Mouse (Mus musculus) limb, embryonic 15.5 days (tissue): ENCODE measurements around the gene Ssh2. TPM values are rescaled to one million over a fixed set of nuclear protein-coding genes. Genes with fewer than 3 reads are reported as not detected.

ENCODE experiments used
- ATAC-seq: fragments of 200-750 bp; cut with Nextera tagmentation; 2 replicates; pipeline ENCODE4 v1.8.0; 2017; ENCODE audit warnings: low read depth, moderate TSS enrichment; ENCODE audit not compliant: insufficient number of reproducible peaks, low FRiP score, low TSS enrichment
- H3K27ac ChIP-seq: fragments of 300-500 bp; sonication (generic); 2 replicates; pipeline ENCODE4 v1.5.1; 2015; ENCODE audit warnings: moderate library complexity, mild to moderate bottlenecking, inconsistent platforms
- H3K27me3 ChIP-seq: fragments of 300-500 bp; sonication (generic); 2 replicates; pipeline ENCODE4 v1.6.1; 2015; ENCODE audit warnings: inconsistent platforms
- H3K36me3 ChIP-seq: fragments of 300-500 bp; sonication (generic); 2 replicates; pipeline ENCODE4 v1.6.1; 2015; ENCODE audit warnings: inconsistent platforms
- H3K4me1 ChIP-seq: fragments of 300-500 bp; sonication (generic); 2 replicates; pipeline ENCODE4 v1.6.1; 2015; ENCODE audit warnings: inconsistent platforms
- H3K4me2 ChIP-seq: fragments of 300-500 bp; sonication (generic); 2 replicates; pipeline ENCODE4 v1.6.1; 2015; ENCODE audit warnings: mild to moderate bottlenecking, inconsistent platforms
- H3K4me3 ChIP-seq: fragments of 300-500 bp; sonication (generic); 2 replicates; pipeline ENCODE4 v1.5.1; 2015; ENCODE audit warnings: mild to moderate bottlenecking, inconsistent platforms
- H3K9ac ChIP-seq: fragments of 300-500 bp; sonication (generic); 2 replicates; pipeline ENCODE4 v1.6.1; 2015; ENCODE audit warnings: inconsistent platforms
- H3K9me3 ChIP-seq: fragments of 300-500 bp; sonication (generic); 2 replicates; pipeline ENCODE4 v1.6.1; 2016; ENCODE audit warnings: inconsistent platforms
- WGBS: fragments of 180-500 bp; shearing (Covaris S2); methylation state at CpG from one replicate; pipeline ENCODE4 v1.1.7; 2015; 5-methylcytosine and 5-hydroxymethylcytosine counted together
- polyA plus RNA-seq: library from polyadenylated mRNA; unstranded; fragments of >200 nt; fragmentation: Nextera tagmentation; extraction: Ambion mirVana; gene quantifications from 2 replicates; pipeline ENCODE4 v1.2.1, GENCODE M21; 2015

Ssh2 gene
- polyA plus RNA-seq, 1 experiment from 2014 or later, result 7.9 TPM

GRCm38 (mm10) chr11:77491123-77491501, 275.0 kb downstream of the Ssh2 start:
- Histone ChIP-seq H3K4me3 (peak overlapping the region; percentile 92), H3K9me3 (no peaks in the 10 kb centered on the region), H3K27ac (peak overlapping the region; percentile 93), H3K9ac (0 out of 2 replicates have a peak overlapping the region, but pooled peaks have one; percentile 5), H3K4me1 (peaks cover 88% of the 10 kb centered on the region), H3K4me2 (peak overlapping the region; percentile 91), H3K36me3 (no peaks in the 10 kb centered on the region), H3K27me3 (no peaks in the 10 kb centered on the region)
- ATAC-seq, result peak; percentile 73
- under 1% methylated on average over 13 of the region's 13 CpGs for WGBS

DNA sequence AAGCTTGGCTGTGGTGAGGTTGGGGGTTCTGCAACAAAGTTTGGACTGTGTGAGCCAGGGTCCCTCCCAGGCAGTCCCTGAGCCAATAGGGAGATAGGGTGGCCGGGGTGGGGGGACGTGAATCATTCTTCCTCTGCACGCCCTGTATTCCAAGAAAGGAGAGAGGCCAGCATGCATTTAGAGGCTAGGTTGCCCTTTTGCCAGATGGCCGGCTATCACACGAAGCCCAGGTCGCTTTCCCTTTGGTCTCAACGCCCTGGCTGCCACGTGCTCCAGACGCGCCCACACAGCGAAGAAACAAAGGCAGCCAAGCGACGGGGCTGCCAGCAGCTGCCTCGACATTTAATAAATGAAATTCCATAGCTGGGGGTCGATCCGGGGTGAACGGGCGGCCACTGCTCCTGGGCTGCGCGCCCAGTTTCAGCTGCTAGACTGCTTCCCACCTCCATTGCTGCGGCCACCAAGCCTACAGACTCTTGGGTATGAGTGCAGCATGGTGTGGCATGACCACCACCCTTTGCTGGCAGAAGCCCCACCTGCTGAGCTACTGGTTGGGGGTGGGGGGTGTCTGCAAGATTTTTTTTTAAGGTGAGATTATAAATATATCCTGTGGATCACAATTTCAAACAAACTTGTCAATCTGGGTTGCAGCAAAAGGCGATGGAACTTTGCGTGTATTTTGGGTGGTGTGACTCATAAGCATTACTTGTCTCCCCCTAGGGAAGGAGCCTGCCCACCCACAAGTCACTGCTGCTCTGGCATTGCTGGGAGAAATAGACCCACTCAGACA, 275.6 kb downstream of the Ssh2 start:
- Histone ChIP-seq H3K27ac (peak overlapping the region; percentile 93), H3K27me3 (no peaks in the 10 kb centered on the region), H3K4me2 (peak overlapping the region; percentile 91), H3K36me3 (no peaks in the 10 kb centered on the region), H3K4me3 (peak overlapping the region; percentile 92), H3K9me3 (no peaks in the 10 kb centered on the region), H3K4me1 (peaks cover 85% of the 10 kb centered on the region), H3K9ac (peak overlapping the region; percentile 28; the same call in 1 of the 2 replicates)
- peak; percentile 80 for ATAC-seq
- WGBS, result 0% methylated on average over 23 of the region's 23 CpGs

- Histone ChIP-seq H3K9ac (peak overlapping the region; percentile 89), H3K4me2 (peak overlapping the region; percentile 91), H3K4me1 (peaks cover 85% of the 10 kb centered on the region), H3K36me3 (no peaks in the 10 kb centered on the region), H3K27me3 (no peaks in the 10 kb centered on the region), H3K4me3 (peak overlapping the region; percentile 92), H3K27ac (peak overlapping the region; percentile 93), H3K9me3 (no peaks in the 10 kb centered on the region)
- under 1% methylated on average over 14 of the region's 18 CpGs for WGBS
- ATAC-seq, result no peak
Measured at GRCm38 (mm10) chr11:77492311-77492871, 276.3 kb downstream of the Ssh2 start.

- peak; percentile 70; the same call in 1 of the 2 replicates for ATAC-seq
- H3K9me3 ChIP-seq, result no peaks in the 10 kb centered on the region
- H3K27me3 ChIP-seq, result no peaks in the 10 kb centered on the region
- peak overlapping the region; percentile 91 for H3K4me2 ChIP-seq
- under 1% methylated on average over 28 of the region's 32 CpGs for WGBS
- H3K36me3 ChIP-seq, result no peaks in the 10 kb centered on the region
- H3K4me1 ChIP-seq, result peaks cover 85% of the 10 kb centered on the region
- peak overlapping the region; percentile 93 for H3K27ac ChIP-seq
- peak overlapping the region; percentile 89 for H3K9ac ChIP-seq
- H3K4me3 ChIP-seq, result peak overlapping the region; percentile 92
Measured at GRCm38 (mm10) chr11:77492911-77493332, 276.8 kb downstream of the Ssh2 start.

- 1% methylated on average over 64 of the region's 74 CpGs for WGBS
- no peak for ATAC-seq
Measured at GRCm38 (mm10) chr11:77493512-77494343, 277.6 kb downstream of the Ssh2 start, which contains the start of gene Git1. Git1 (plus strand) TSS chr11:77493562.

DNA sequence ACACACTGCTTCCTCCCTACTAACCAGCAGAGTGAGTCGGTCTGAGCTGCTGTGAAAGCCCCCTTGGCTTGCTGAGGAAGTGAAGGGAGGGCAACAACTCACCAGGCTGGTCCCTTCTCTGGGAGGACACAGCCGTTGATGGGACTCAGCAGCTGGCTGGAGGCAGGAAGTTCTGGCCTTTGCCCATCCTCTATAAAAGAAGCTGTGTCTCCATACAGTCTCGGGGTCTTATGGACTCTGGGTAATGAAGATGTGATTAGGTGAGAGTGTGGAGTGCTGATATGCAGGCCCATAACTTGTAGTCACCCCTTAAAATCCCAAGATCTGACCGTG, 278.2 kb downstream of the Ssh2 start:
- Histone ChIP-seq H3K9me3 (no peaks in the 10 kb centered on the region), H3K4me1 (peaks cover 78% of the 10 kb centered on the region), H3K27me3 (no peaks in the 10 kb centered on the region), H3K9ac (peak overlapping the region; percentile 89), H3K4me2 (peak overlapping the region; percentile 92), H3K27ac (peak overlapping the region; percentile 93), H3K4me3 (peak overlapping the region; percentile 92), H3K36me3 (peaks cover 2% of the 10 kb centered on the region)
- WGBS, result 18% methylated on average over 4 of the region's 4 CpGs
- no peak for ATAC-seq

More at GRCm38 (mm10) chr11:77493512-77494343, 277.6 kb downstream of the Ssh2 start, which contains the start of gene Git1:
- H3K4me2 ChIP-seq, result peak within 1 kb of the TSS; percentile 92
- no peaks in the 10 kb centered on the region for H3K9me3 ChIP-seq
- H3K27me3 ChIP-seq, result no peaks in the 10 kb centered on the region
- H3K36me3 ChIP-seq, result no peaks in the 10 kb centered on the region
- peak within 1 kb of the TSS; percentile 89 for H3K9ac ChIP-seq
- H3K4me3 ChIP-seq, result peak within 1 kb of the TSS; percentile 92
- H3K27ac ChIP-seq, result peak within 1 kb of the TSS; percentile 93
- peaks cover 84% of the 10 kb centered on the region for H3K4me1 ChIP-seq

DNA sequence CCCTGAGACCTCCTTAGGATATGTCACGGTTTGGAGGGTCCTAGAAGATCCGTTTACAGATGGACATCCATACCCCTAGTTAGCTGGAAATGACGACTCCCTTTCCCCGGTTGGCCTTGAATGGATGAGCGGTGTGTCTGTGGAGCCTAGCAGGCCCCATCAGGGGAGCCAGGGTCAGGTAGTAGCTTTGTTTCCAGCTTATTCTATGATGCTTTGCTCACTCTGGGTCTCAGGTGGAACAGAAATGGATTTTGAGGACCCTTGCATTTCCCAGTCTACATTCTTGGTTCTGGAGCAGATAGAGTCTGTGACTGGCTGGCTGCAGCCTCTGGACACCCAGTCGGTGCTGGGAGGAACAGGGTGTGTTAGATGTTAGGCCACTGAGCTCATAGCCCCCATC, 278.7 kb downstream of the Ssh2 start:
- H3K27ac ChIP-seq, result no peak overlapping the region
- H3K9me3 ChIP-seq, result no peaks in the 10 kb centered on the region
- H3K4me3 ChIP-seq, result peak overlapping the region; percentile 92
- peaks cover 6% of the 10 kb centered on the region for H3K36me3 ChIP-seq
- H3K9ac ChIP-seq, result no peak overlapping the region; the same call in 1 of the 2 replicates
- H3K27me3 ChIP-seq, result no peaks in the 10 kb centered on the region
- WGBS, result 71% methylated on average over 6 of the region's 6 CpGs
- ATAC-seq, result no peak
- H3K4me2 ChIP-seq, result peak overlapping the region; percentile 92; the same call in 1 of the 2 replicates
- peaks cover 78% of the 10 kb centered on the region for H3K4me1 ChIP-seq

DNA sequence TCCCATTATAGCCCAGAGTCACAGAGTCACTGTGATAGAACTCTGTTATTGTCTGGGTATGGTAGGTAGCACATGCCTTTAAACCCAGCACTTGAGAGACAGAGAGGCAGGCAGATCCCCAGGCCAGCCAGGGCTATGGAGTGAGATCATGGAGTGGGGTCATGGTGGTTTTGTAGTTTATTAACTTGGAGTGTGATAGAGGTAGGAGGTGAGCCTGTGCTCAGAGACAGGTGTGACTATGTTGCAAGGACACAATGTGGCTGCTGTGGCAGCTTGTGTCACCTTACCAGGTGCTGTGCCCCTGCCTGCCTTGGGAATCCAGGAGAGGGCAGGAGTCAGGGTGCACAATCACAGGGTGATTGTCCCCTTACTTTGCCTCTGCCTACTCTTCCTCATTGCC, 279.4 kb downstream of the Ssh2 start:
- Histone ChIP-seq H3K9me3 (no peaks in the 10 kb centered on the region), H3K27me3 (no peaks in the 10 kb centered on the region), H3K4me3 (no peak overlapping the region), H3K36me3 (peaks cover 14% of the 10 kb centered on the region), H3K4me2 (no peak overlapping the region), H3K9ac (no peak overlapping the region; the same call in 1 of the 2 replicates), H3K27ac (no peak overlapping the region), H3K4me1 (peaks cover 77% of the 10 kb centered on the region)
- no peak for ATAC-seq

DNA sequence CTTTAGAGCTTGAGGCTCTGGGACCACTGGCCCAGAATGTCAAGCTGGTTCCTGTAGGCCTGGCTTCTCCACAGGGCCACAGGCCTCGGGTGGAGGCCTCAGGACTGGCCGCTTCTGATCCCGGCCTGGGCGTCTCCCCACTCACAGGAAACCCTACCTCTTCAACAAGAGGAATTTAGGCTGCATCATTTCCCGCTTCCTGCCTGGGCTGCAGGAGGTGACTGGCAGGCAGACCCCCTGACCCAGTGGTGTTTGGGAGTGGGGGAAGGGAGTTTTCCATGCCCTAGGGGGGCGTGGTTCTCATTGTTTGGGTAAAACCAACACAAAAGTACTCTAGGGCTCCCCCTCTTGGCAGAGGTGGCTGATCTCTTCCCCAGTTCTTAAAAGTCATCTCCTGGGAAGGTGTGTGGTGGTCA, 281.3 kb downstream of the Ssh2 start:
- peaks cover 67% of the 10 kb centered on the region for H3K4me1 ChIP-seq

DNA sequence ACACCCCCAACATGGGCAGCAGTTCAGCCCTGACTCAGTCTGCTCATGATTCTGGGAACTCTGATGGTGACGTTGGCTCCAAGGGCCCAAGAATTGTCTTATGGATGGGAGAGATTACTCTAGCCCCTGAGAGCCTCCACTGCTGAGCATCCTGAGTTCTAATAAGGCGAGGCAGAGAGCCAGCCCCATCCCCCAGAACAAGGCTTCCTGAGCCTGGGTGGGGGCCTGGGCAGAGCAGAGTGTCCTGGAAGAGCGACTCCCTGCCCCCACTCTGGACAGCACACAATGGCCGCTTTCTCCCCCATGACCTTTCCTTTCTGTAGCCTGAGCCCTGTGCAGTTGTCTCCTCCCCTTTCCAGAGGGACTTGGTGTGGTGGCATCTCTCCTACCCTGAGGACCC, 281.8 kb downstream of the Ssh2 start:
- Histone ChIP-seq H3K36me3 (peaks cover 27% of the 10 kb centered on the region), H3K27me3 (no peaks in the 10 kb centered on the region)
- 73% methylated on average over 4 of the region's 4 CpGs for WGBS

More for the DNA sequence above, 281.3 kb downstream of the Ssh2 start:
- Histone ChIP-seq H3K27ac (peak overlapping the region; percentile 65), H3K27me3 (no peaks in the 10 kb centered on the region), H3K4me2 (no peak overlapping the region), H3K36me3 (peaks cover 22% of the 10 kb centered on the region), H3K9ac (no peak overlapping the region), H3K9me3 (no peaks in the 10 kb centered on the region), H3K4me3 (no peak overlapping the region)
- WGBS, result 36% methylated on average over 6 of the region's 6 CpGs
- no peak for ATAC-seq

DNA sequence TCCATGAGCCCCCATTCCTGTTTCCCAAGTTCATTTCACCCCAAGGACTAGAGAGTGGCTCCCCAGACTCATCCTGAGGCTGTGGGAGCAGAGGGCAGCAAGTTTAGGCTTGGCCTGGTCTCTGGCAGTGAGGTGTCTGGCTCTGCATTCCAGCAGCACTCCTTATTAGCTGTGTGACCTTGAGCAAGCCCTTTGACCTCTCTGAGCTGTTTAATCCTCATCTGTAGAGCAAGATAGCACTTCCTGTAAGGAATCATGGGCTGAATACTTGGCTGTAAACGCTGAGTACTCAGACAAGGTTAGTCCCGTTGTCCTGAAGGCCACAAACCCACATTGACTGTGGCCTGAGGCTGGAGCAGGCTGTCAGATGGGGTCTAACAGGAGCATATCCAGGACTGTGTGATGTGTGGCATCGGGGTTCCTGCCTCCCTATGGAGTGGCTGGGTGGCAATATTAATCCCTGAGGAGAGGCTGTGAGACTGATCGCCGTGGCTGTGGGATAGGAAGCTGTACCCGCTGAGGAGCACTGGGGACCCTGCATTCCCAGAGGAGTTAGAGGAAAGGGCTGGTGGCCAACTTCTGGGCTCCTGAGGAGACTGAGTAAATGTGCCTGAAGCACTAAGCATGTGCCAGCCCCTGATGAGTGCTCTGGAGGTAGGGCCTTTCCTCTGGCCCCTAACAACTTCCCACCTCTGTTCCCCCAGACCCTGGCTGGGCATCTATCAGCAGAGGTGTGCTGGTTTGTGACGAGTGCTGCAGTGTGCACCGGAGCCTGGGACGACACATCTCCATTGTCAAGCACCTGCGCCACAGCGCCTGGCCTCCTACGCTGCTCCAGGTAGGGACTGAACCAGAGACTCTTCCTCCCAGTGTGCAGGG, 282.4 kb downstream of the Ssh2 start:
- Histone ChIP-seq H3K9me3 (no peaks in the 10 kb centered on the region), H3K4me1 (peaks cover 72% of the 10 kb centered on the region), H3K4me3 (no peak overlapping the region), H3K36me3 (peaks cover 34% of the 10 kb centered on the region), H3K27ac (peak overlapping the region; percentile 43; the same call in 1 of the 2 replicates), H3K9ac (no peak overlapping the region), H3K4me2 (no peak overlapping the region), H3K27me3 (no peaks in the 10 kb centered on the region)
- 76% methylated on average over 12 of the region's 12 CpGs for WGBS
- no peak for ATAC-seq

More for the DNA sequence above, 281.8 kb downstream of the Ssh2 start:
- ATAC-seq, result no peak
- H3K9me3 ChIP-seq, result no peaks in the 10 kb centered on the region
- H3K27ac ChIP-seq, result peak overlapping the region; percentile 43; the same call in 1 of the 2 replicates
- H3K4me3 ChIP-seq, result no peak overlapping the region
- peaks cover 67% of the 10 kb centered on the region for H3K4me1 ChIP-seq
- no peak overlapping the region for H3K9ac ChIP-seq
- no peak overlapping the region for H3K4me2 ChIP-seq
